Mouse (Mus musculus): ENCODE measurements around the gene Sf3b6. TPM values are rescaled to one million over a fixed set of nuclear protein-coding genes. Genes with fewer than 3 reads are reported as not detected.

Gene Sf3b6
- polyA plus RNA-seq, 1 experiment from 2014 or later, result 279 TPM

DNA sequence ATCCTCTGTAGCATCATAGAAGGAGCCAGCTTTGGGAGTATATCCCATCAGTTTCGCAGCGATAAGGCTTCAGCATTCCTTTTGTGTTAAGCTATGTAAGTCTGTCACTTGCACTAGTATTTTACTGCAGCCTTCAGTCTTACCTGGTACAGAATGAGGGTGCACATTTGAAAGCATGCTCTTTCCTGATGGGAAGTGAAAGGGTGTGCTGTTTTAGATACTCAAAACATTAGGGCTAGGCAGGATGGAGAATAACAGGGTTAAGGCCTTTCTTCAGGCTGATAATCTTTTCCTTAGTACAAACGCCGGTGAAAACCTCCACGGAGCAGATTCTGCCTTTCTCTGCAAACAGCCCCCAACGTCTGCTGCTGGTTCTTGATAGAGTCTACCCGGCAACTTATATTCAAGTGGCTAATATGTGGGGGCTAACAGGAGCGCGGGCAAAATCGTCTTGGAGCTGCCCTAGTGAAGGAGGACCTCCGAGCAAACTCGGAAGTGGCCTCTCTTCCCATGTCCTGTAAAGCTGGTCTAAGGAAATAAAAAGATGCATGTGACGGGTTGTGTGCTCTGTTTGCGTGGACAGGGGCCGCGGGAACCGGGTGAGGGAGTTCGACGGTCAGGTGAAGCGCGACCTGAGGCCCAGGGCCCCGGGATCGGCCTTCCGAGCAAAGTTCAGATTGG, 524 bp upstream of the Sf3b6 start:
- H3K9ac ChIP-seq (replicated peaks; ENCODE audit: low read depth, low read length), result peak overlapping the region; percentile 72
- WGBS, result 10% methylated on average over 24 of the region's 24 CpGs
- peaks cover 12% of the 10 kb centered on the region for H3K36me3 ChIP-seq (ENCODE audit: control insufficient read depth, insufficient read depth, low read length)
- ATAC-seq (ENCODE audit: low read depth), result peak; percentile 22
- peak overlapping the region; percentile 49 for H3K4me2 ChIP-seq (ENCODE audit: low read depth, low read length)
- peak overlapping the region; percentile 65 for H3K27ac ChIP-seq (ENCODE audit: low read depth, low read length)
- H3K27me3 ChIP-seq (ENCODE audit: control insufficient read depth, insufficient read depth, low read length), result no peaks in the 10 kb centered on the region
- H3K4me1 ChIP-seq (ENCODE audit: control insufficient read depth, insufficient read depth, low read length), result peaks cover 10% of the 10 kb centered on the region; the same call in 1 of the 2 replicates
- peak overlapping the region; percentile 86 for H3K4me3 ChIP-seq (ENCODE audit: low read depth, low read length)
- H3K9me3 ChIP-seq (ENCODE audit: control insufficient read depth, low read length), result no peaks in the 10 kb centered on the region

DNA sequence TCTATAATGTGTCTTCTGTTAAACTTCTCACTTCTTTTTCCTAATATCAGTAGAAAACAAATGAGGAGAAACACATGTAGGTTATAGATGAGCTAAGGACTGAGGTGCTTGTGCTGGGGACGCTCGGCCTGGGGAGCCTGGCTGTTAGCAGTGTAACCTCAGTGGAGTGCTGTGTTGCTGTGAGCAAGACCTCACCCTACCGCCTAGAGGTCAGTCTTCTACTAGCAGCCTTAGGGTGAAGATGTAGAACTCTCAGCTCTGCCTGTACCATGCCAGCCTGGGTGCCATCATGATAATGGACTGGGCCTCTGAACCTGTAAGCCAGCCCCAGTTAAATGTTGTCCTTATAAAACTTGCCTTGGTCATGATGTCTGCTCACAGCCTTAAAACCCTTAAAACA, 9.9 kb downstream of the Sf3b6 start:
- no peak overlapping the region for H3K27ac ChIP-seq (ENCODE audit: low read depth, low read length)
- no peak overlapping the region for H3K9ac ChIP-seq (replicated peaks; ENCODE audit: low read depth, low read length)
- H3K4me1 ChIP-seq (ENCODE audit: control insufficient read depth, insufficient read depth, low read length), result no peaks in the 10 kb centered on the region
- H3K36me3 ChIP-seq (ENCODE audit: control insufficient read depth, insufficient read depth, low read length), result peaks cover 20% of the 10 kb centered on the region
- H3K27me3 ChIP-seq (ENCODE audit: control insufficient read depth, insufficient read depth, low read length), result no peaks in the 10 kb centered on the region
- H3K9me3 ChIP-seq (ENCODE audit: control insufficient read depth, low read length), result no peaks in the 10 kb centered on the region
- H3K4me2 ChIP-seq (ENCODE audit: low read depth, low read length), result no peak overlapping the region
- WGBS, result 76% methylated on average over 3 of the region's 3 CpGs
- no peak for ATAC-seq (ENCODE audit: low read depth)
- H3K4me3 ChIP-seq (ENCODE audit: low read depth, low read length), result no peak overlapping the region

DNA sequence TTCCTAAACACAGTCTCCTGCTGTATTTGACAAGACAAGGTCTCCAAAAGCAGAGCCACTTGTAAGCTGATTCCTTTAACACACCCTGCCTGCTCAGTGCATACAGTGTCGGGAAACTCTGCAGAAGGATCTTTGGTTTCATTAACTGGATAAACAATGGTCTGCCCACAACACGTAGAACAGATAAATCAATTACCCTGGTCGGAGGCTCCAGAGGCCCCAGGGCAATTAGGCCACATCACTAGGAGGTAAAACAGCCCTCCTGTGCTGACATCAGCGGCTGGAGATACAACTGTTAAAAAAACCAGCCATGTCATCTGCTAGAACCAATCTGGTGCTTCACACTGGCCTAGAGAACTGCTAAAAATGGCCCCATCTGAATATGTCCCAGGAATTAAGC, 19.6 kb downstream of the Sf3b6 start:
- Histone ChIP-seq H3K4me2 (ENCODE audit: low read depth, low read length) (no peak overlapping the region), H3K4me1 (ENCODE audit: control insufficient read depth, insufficient read depth, low read length) (0 out of 2 replicates have a peak, but pooled peaks cover 3% of the 10 kb centered on the region), H3K9me3 (ENCODE audit: control insufficient read depth, low read length) (no peaks in the 10 kb centered on the region), H3K27ac (ENCODE audit: low read depth, low read length) (no peak overlapping the region), H3K4me3 (ENCODE audit: low read depth, low read length) (no peak overlapping the region), H3K27me3 (ENCODE audit: control insufficient read depth, insufficient read depth, low read length) (0 out of 2 replicates have a peak, but pooled peaks cover 2% of the 10 kb centered on the region), H3K9ac (replicated peaks; ENCODE audit: low read depth, low read length) (no peak overlapping the region), H3K36me3 (ENCODE audit: control insufficient read depth, insufficient read depth, low read length) (peaks cover 3% of the 10 kb centered on the region; the same call in 1 of the 2 replicates)
- 30% methylated on average over 4 of the region's 4 CpGs for WGBS
- ATAC-seq (ENCODE audit: low read depth), result no peak

- 49% methylated on average over 6 of the region's 6 CpGs for WGBS
- Histone ChIP-seq H3K27ac (ENCODE audit: low read depth, low read length) (no peak overlapping the region), H3K9me3 (ENCODE audit: control insufficient read depth, low read length) (no peaks in the 10 kb centered on the region), H3K4me1 (ENCODE audit: control insufficient read depth, insufficient read depth, low read length) (peaks cover 11% of the 10 kb centered on the region), H3K36me3 (ENCODE audit: control insufficient read depth, insufficient read depth, low read length) (no peaks in the 10 kb centered on the region), H3K27me3 (ENCODE audit: control insufficient read depth, insufficient read depth, low read length) (0 out of 2 replicates have a peak, but pooled peaks cover 2% of the 10 kb centered on the region), H3K9ac (replicated peaks; ENCODE audit: low read depth, low read length) (no peak overlapping the region), H3K4me3 (ENCODE audit: low read depth, low read length) (no peak overlapping the region), H3K4me2 (ENCODE audit: low read depth, low read length) (peak overlapping the region; percentile 87; the same call in 1 of the 2 replicates)
- no peak for ATAC-seq (ENCODE audit: low read depth)
Measured at GRCm38 (mm10) chr12:4840010-4840409, 22.7 kb downstream of the Sf3b6 start.

GRCm38 (mm10) chr12:4840741-4841140, 23.4 kb downstream of the Sf3b6 start:
- Histone ChIP-seq H3K27me3 (ENCODE audit: control insufficient read depth, insufficient read depth, low read length) (0 out of 2 replicates have a peak, but pooled peaks cover 2% of the 10 kb centered on the region), H3K4me3 (ENCODE audit: low read depth, low read length) (peak overlapping the region; percentile 75), H3K4me1 (ENCODE audit: control insufficient read depth, insufficient read depth, low read length) (peaks cover 11% of the 10 kb centered on the region), H3K36me3 (ENCODE audit: control insufficient read depth, insufficient read depth, low read length) (no peaks in the 10 kb centered on the region), H3K27ac (ENCODE audit: low read depth, low read length) (no peak overlapping the region), H3K9me3 (ENCODE audit: control insufficient read depth, low read length) (no peaks in the 10 kb centered on the region), H3K4me2 (ENCODE audit: low read depth, low read length) (peak overlapping the region; percentile 87), H3K9ac (replicated peaks; ENCODE audit: low read depth, low read length) (peak overlapping the region; percentile 74)
- ATAC-seq (ENCODE audit: low read depth), result no peak
- 1% methylated on average over 11 of the region's 11 CpGs for WGBS

- Histone ChIP-seq H3K27ac (ENCODE audit: low read depth, low read length) (no peak within 1 kb of the TSS; the same call in 1 of the 2 replicates), H3K4me1 (ENCODE audit: control insufficient read depth, insufficient read depth, low read length) (peaks cover 11% of the 10 kb centered on the region), H3K9me3 (ENCODE audit: control insufficient read depth, low read length) (no peaks in the 10 kb centered on the region), H3K36me3 (ENCODE audit: control insufficient read depth, insufficient read depth, low read length) (no peaks in the 10 kb centered on the region), H3K4me2 (ENCODE audit: low read depth, low read length) (peak within 1 kb of the TSS; percentile 87), H3K4me3 (ENCODE audit: low read depth, low read length) (peak within 1 kb of the TSS; percentile 75), H3K27me3 (ENCODE audit: control insufficient read depth, insufficient read depth, low read length) (0 out of 2 replicates have a peak, but pooled peaks cover 2% of the 10 kb centered on the region), H3K9ac (replicated peaks; ENCODE audit: low read depth, low read length) (peak within 1 kb of the TSS; percentile 74)
- WGBS, result under 1% methylated on average over 37 of the region's 37 CpGs
- peak; percentile 68 for ATAC-seq (ENCODE audit: low read depth)
Measured at GRCm38 (mm10) chr12:4841392-4841887, 24.1 kb downstream of the Sf3b6 start, which contains the start of gene Fkbp1b. TSS of gene Fkbp1b (minus strand) at chr12:4841591.

DNA sequence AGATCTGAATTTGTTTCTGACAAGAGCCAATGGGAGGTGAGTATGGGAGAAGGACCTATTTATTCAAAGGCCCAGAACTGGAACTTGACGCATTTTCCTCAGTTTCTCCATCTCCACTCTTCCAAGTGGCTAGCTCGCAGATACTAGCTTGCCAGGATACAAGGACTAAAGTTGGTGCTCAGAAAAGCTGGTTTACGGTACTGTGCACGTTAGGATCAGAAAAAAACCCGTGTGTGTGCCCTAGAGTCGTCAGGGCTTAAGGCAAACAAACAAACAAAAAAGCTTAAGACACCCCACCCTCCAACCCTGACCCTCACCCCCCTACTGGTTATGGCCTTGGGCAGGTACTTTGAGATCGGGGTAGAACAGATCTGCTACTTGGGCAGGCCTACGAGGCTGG, 25.1 kb downstream of the Sf3b6 start:
- Histone ChIP-seq H3K9me3 (ENCODE audit: control insufficient read depth, low read length) (no peaks in the 10 kb centered on the region), H3K4me2 (ENCODE audit: low read depth, low read length) (no peak overlapping the region), H3K36me3 (ENCODE audit: control insufficient read depth, insufficient read depth, low read length) (no peaks in the 10 kb centered on the region), H3K27me3 (ENCODE audit: control insufficient read depth, insufficient read depth, low read length) (0 out of 2 replicates have a peak, but pooled peaks cover 2% of the 10 kb centered on the region), H3K27ac (ENCODE audit: low read depth, low read length) (no peak overlapping the region), H3K4me1 (ENCODE audit: control insufficient read depth, insufficient read depth, low read length) (peaks cover 11% of the 10 kb centered on the region), H3K4me3 (ENCODE audit: low read depth, low read length) (no peak overlapping the region), H3K9ac (replicated peaks; ENCODE audit: low read depth, low read length) (no peak overlapping the region)
- WGBS, result 87% methylated on average over 8 of the region's 8 CpGs
- ATAC-seq (ENCODE audit: low read depth), result no peak

- Histone ChIP-seq H3K36me3 (ENCODE audit: control insufficient read depth, insufficient read depth, low read length) (no peaks in the 10 kb centered on the region), H3K27me3 (ENCODE audit: control insufficient read depth, insufficient read depth, low read length) (0 out of 2 replicates have a peak, but pooled peaks cover 2% of the 10 kb centered on the region), H3K4me3 (ENCODE audit: low read depth, low read length) (peak within 1 kb of the TSS; percentile 58), H3K9ac (replicated peaks; ENCODE audit: low read depth, low read length) (peak within 1 kb of the TSS; percentile 41), H3K9me3 (ENCODE audit: control insufficient read depth, low read length) (no peaks in the 10 kb centered on the region), H3K4me2 (ENCODE audit: low read depth, low read length) (peak within 1 kb of the TSS; percentile 87), H3K27ac (ENCODE audit: low read depth, low read length) (peak within 1 kb of the TSS; percentile 48; the same call in 1 of the 2 replicates), H3K4me1 (ENCODE audit: control insufficient read depth, insufficient read depth, low read length) (peaks cover 11% of the 10 kb centered on the region)
- WGBS, result under 1% methylated on average over 30 of the region's 30 CpGs
- peak; percentile 92 for ATAC-seq (ENCODE audit: low read depth)
Measured at GRCm38 (mm10) chr12:4842890-4843597, 25.7 kb downstream of the Sf3b6 start, which contains the start of gene Wdcp. TSS of gene Wdcp (plus strand) at chr12:4843303.

All from neural tube, embryonic 14.5 days (tissue).